Mouse (Mus musculus) macrophage (primary cell): ENCODE data around the gene Slc25a41. TPM values are rescaled to one million over a fixed set of nuclear protein-coding genes. Genes with fewer than 3 reads are reported as not detected.
"Not testable (repeated sequence)": the region's sequence is repeated elsewhere in the genome, so short reads cannot be mapped to it uniquely, and the experiment has no call there.

Source experiments
- H3K27ac ChIP-seq: fragments of 350-480 bp; formaldehyde crosslinking; 2 replicates; pipeline ENCODE4 v1.9.0; 2021
- H3K36me3 ChIP-seq: fragments of 350-480 bp; formaldehyde crosslinking; 2 replicates; pipeline ENCODE4 v1.9.0; 2021; ENCODE audit errors: inconsistent target
- H3K4me3 ChIP-seq: fragments of 350-480 bp; formaldehyde crosslinking; 2 replicates; pipeline ENCODE4 v1.9.0; 2021; ENCODE audit errors: inconsistent target
- H3K79me2 ChIP-seq: fragments of 350-480 bp; formaldehyde crosslinking; 2 replicates; pipeline ENCODE4 v1.9.0; 2021; ENCODE audit errors: inconsistent target
- WGBS: methylation state at CpG from one replicate; pipeline ENCODE4 v1.1.7; 2026; ENCODE audit warnings: inconsistent platforms; ENCODE audit not compliant: missing documents; 5-methylcytosine and 5-hydroxymethylcytosine counted together
- polyA plus RNA-seq: library from polyadenylated mRNA; stranded (reverse); fragments of 250-400 nt; gene quantifications from 3 replicates; pipeline ENCODE4 v1.2.4, GENCODE M21; 2018; ENCODE audit warnings: inconsistent platforms

Slc25a41 gene
- polyA plus RNA-seq, 1 experiment from 2014 or later, result not detected

- Histone ChIP-seq H3K4me3 (peak overlapping the region; percentile 38; the same call in 1 of the 2 replicates), H3K27ac (no peak overlapping the region), H3K79me2 (no peaks in the 10 kb centered on the region), H3K36me3 (peaks cover 2% of the 10 kb centered on the region; the same call in 1 of the 2 replicates)
- WGBS, result 49% methylated on average over 10 of the region's 10 CpGs
Observed at GRCm38 (mm10) chr17:57061069-57061468, 19.6 kb upstream of the Slc25a41 start.

DNA sequence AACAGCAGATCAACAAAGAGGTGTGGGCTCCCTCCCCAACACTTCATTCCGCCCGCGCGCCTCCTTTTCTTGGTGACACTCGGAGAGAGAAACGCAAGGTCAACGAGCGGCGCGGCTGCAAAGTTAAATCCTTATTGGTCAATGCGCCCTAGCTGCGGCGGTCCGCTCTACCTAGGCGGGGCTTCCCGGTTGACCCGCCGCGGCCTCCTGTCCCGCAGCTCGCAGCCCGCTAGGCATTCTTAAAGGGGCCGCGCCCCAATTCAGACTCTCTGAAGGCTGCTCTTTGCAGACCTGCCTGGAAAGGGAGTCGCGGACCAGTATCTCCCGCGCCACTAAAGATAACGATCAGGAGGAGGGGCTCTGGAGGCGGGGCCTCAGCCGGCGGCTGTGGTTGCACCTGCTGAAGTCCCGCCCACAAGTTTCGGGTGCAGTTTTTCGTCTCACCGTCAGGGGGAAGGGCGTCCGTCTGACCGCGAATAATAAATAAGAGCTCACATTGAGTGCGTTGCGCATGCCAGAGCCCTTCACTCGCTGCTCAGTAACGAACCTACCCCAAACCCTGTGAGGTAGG lies 18.9 kb upstream of the Slc25a41 start:
- H3K36me3 ChIP-seq, result no peaks in the 10 kb centered on the region
- peak overlapping the region; percentile 38 for H3K4me3 ChIP-seq
- no peak overlapping the region for H3K27ac ChIP-seq
- 2% methylated on average over 44 of the region's 44 CpGs for WGBS
- H3K79me2 ChIP-seq, result no peaks in the 10 kb centered on the region

DNA sequence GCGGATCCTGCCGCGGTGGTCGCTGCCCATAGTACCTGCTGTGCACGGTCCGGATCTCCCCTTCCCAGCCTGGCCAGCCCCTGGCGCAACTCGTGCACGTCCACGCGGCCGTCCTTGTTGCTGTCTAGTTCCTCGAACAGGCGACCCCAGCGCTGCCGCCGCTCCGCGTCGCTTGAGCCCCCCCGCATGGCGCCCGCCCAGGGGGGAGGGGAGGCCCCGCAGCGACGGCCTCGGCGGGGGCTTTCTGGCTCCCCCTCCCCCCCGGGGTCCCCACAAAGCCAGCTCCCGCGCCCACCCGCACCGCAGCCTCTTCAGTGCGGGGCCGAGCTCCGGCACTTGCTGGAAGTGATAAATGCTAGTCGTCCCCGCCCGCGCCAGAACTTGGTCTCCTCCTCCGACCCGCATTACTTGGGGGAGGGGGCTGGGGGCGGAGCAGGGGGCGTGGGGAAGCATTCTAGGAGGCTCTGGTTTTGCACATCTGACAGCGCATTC lies 18.1 kb upstream of the Slc25a41 start, which contains the start of gene Slc25a23:
Slc25a23 (minus strand) TSS at position 378 of the 492 bp plus-strand sequence.
- WGBS, result 4% methylated on average over 42 of the region's 45 CpGs
- no peak within 1 kb of the TSS for H3K27ac ChIP-seq
- H3K36me3 ChIP-seq, result no peaks in the 10 kb centered on the region
- peak within 1 kb of the TSS; percentile 38 for H3K4me3 ChIP-seq
- H3K79me2 ChIP-seq, result no peaks in the 10 kb centered on the region

GRCm38 (mm10) chr17:57058891-57059485 lies 17.5 kb upstream of the Slc25a41 start, which contains the start of gene Crb3:
Gene Crb3, plus strand, starts transcription at chr17:57059105.
- H3K79me2 ChIP-seq, result no peaks in the 10 kb centered on the region
- H3K36me3 ChIP-seq, result no peaks in the 10 kb centered on the region
- peak within 1 kb of the TSS; percentile 38 for H3K4me3 ChIP-seq
- WGBS, result 17% methylated on average over 18 of the region's 22 CpGs
- H3K27ac ChIP-seq, result no peak within 1 kb of the TSS

- no peaks in the 10 kb centered on the region for H3K36me3 ChIP-seq
- no peaks in the 10 kb centered on the region for H3K79me2 ChIP-seq
- H3K4me3 ChIP-seq, result no peak overlapping the region
- no peak overlapping the region for H3K27ac ChIP-seq
- WGBS, result 98% methylated on average over 3 of the region's 3 CpGs
Observed at GRCm38 (mm10) chr17:57056246-57056645, 14.8 kb upstream of the Slc25a41 start.

- H3K36me3 ChIP-seq, H3K79me2 ChIP-seq, H3K4me3 ChIP-seq, H3K27ac ChIP-seq: not testable (repeated sequence)
- 95% methylated on average over 3 of the region's 4 CpGs for WGBS
Observed at GRCm38 (mm10) chr17:57051679-57052078, 10.2 kb upstream of the Slc25a41 start.

GRCm38 (mm10) chr17:57048816-57049215 lies 7.4 kb upstream of the Slc25a41 start:
- Histone ChIP-seq H3K36me3 (no peaks in the 10 kb centered on the region), H3K27ac (no peak overlapping the region), H3K79me2 (no peaks in the 10 kb centered on the region), H3K4me3 (no peak overlapping the region)
- WGBS, result 58% methylated on average over 3 of the region's 3 CpGs

DNA sequence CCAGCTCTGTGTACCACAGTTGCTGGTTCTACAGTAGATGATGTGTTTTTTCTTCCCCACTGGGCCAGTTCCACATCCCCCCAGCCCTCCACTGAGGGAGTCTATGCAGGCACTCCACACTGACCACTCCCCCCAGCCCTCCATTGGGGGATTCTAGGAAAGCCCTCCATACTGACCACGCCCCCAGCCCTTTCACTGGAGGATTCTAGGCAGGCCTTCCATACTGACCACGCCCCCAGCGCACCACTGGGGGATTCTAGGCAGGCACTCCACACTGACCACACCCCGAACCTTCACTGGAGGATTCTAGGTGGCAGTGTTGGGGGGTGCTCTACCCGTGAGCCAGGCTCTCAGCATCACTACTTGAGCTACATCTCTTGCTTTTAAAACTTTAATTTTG lies 6.0 kb upstream of the Slc25a41 start:
- H3K27ac ChIP-seq, result no peak overlapping the region
- WGBS, result 88% methylated on average over 5 of the region's 5 CpGs

DNA sequence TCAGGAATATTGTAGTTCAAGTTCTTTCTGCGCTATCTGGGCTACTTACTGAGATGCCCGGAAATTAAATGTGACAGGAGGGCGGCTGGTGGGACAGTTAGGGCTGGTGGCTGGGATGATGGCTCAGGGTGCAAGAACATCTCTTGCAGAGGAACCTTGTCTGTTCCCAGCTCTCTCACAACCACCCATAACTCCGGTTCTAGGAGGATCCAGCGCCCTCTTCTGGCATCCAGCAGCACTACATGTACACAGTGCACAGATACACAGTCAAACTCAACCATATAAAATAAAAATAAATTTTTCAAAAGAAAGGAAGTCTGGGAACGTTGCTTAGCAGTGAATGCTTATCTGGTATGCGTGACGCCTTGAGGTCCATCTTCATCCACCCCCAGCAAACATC lies 2.5 kb downstream of the Slc25a41 start:
- Histone ChIP-seq H3K4me3 (no peak overlapping the region), H3K27ac (no peak overlapping the region), H3K36me3 (no peaks in the 10 kb centered on the region), H3K79me2 (no peaks in the 10 kb centered on the region)
- WGBS, result 56% methylated on average over 8 of the region's 8 CpGs

More for the DNA sequence above, 6.0 kb upstream of the Slc25a41 start:
- Histone ChIP-seq H3K79me2 (no peaks in the 10 kb centered on the region), H3K4me3 (no peak overlapping the region), H3K36me3 (no peaks in the 10 kb centered on the region)

DNA sequence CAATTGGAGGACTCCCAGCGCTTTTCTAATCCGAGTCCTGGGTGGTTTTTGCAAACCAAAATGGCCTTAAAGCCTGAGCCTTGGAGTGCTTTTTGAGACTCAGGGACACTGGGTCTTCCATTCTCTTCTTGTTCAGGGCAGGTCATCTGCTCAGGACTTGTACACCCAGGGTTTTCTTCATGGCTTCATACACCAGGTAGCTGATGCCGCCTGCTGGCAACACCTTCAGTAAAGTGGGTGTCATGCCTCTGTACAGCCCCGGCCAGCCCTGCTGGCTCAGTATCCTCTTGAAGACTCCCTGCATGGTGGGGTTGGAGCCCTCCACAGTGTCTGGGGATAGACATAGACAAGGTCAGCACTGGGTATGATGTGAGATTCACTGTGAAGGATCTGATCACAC lies 8.6 kb downstream of the Slc25a41 start:
- 98% methylated on average over 4 of the region's 4 CpGs for WGBS
- Histone ChIP-seq H3K36me3 (peaks cover 4% of the 10 kb centered on the region; the same call in 1 of the 2 replicates), H3K4me3 (no peak overlapping the region), H3K79me2 (peaks cover 30% of the 10 kb centered on the region), H3K27ac (peak overlapping the region; percentile 85)

- H3K27ac ChIP-seq, result peak overlapping the region; percentile 85
- peak overlapping the region; percentile 36 for H3K4me3 ChIP-seq
- under 1% methylated on average over 38 of the region's 38 CpGs for WGBS
- peaks cover 13% of the 10 kb centered on the region; the same call in 1 of the 2 replicates for H3K36me3 ChIP-seq
- peaks cover 40% of the 10 kb centered on the region for H3K79me2 ChIP-seq
Observed at GRCm38 (mm10) chr17:57031661-57032420, 9.6 kb downstream of the Slc25a41 start.

DNA sequence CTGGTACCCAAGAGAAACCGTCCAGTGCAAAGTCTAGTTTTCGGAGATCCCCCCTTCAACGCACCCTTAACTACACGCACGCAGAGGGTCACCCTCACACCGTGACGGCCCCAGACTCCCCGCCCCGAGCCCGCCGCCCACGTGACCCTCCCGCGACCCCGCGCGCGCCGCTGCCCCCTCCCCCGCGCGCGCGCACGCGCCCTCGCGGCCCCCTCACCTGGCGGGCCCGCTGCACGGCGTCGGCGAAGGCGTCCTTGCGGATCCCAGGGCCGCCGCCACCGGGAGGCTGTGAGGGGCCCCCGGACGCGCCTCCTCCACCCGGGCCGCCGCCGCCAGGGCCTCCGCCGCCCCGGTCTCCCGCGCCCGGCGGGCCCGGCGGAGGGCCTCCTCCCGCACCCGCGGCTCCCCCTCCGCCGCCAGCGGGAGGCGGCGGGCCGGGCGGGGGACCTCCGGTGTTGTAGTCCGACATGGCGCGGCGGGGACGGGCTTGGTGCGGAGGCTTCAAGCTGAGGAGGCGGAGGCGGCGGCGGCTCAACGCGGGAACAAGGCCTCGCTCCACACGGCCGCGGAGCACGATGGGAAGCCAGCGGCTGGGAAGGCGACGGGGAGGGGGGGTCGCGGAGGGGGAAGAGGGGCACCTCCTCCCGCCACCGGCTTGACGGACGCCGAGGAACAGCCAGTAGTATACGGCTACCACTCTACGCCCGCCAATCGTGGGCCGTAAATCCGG lies 10.4 kb downstream of the Slc25a41 start, which contains the start of gene Khsrp:
Khsrp (minus strand) TSS at position 592 of the 730 bp plus-strand sequence.
- Histone ChIP-seq H3K36me3 (peaks cover 21% of the 10 kb centered on the region; the same call in 1 of the 2 replicates), H3K27ac (peak within 1 kb of the TSS; percentile 85), H3K79me2 (peaks cover 46% of the 10 kb centered on the region), H3K4me3 (peak within 1 kb of the TSS; percentile 72)
- WGBS, result 1% methylated on average over 50 of the region's 99 CpGs

DNA sequence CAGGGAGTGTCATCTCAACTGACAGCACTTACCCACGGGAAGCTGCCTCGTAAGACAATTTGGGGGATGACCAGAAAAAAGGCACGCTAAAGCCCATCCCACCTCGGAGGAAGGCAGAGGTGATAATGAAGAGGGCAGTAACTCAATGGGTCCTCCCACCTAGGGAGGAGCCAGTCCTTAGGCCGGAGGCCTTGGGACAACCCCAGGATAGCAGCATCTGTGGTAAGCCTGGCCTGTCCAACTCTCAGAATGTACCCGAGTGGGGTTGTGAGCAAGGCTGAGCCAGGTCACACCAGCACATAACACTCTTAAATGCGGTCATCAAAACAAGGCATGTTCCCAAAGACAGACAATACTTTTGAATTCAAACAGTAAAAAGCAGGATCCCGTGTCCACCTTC lies 11.8 kb downstream of the Slc25a41 start:
- H3K4me3 ChIP-seq, result peak overlapping the region; percentile 72
- peaks cover 35% of the 10 kb centered on the region for H3K36me3 ChIP-seq
- H3K27ac ChIP-seq, result 0 out of 2 replicates have a peak overlapping the region, but pooled peaks have one; percentile 36
- WGBS, result 40% methylated on average over 7 of the region's 8 CpGs
- H3K79me2 ChIP-seq, result peaks cover 49% of the 10 kb centered on the region

DNA sequence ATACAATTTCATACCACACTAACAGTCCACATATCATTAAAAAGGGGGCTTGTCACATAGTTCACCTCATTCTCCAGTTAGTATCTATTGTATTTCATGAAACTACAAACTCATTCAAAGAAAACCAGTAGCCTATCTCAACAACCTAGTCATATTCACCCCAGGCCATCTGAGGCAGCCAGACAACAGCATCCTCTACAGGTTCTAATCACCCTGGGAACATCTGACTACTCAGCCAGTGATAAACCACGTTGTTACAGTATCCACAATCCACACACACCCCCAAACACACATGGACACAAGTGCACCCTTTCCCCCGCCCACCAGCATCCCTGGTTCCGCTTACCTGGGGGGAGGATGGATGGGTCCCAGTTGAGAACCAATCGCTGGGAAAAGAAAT lies 14.0 kb downstream of the Slc25a41 start:
- 93% methylated on average over 4 of the region's 4 CpGs for WGBS
- Histone ChIP-seq H3K4me3 (no peak overlapping the region), H3K27ac (no peak overlapping the region), H3K36me3 (peaks cover 55% of the 10 kb centered on the region), H3K79me2 (peaks cover 49% of the 10 kb centered on the region)
